Mouse (Mus musculus) urinary bladder, postnatal 10 days (tissue): ENCODE data around the gene 3830417A13Rik.

Experiments
- DNase-seq: peaks from one replicate; pipeline ENCODE4 v3.0.0; 2022; ENCODE audit warnings: low spot score

The 3830417A13Rik gene

DNA sequence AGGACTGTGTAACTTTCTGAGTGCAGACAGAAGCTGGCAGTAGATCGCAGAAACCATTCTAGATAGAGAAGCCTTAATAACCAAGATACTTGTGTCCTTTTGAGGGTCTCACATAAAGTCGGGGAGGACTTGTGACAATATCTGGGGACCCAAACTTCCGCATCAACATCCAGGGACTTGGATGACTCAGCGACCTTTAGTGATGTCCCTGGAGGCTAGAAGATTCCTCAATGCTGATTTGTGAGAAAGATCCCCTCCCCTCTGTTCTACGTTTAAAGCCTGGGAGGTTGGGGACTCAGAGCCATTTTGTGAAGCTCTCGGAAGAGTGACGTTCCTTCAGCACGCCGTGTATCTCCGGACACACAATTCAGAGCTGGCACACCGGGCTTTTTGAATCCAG, at the start of gene 3830417A13Rik:
Gene 3830417A13Rik (plus strand): TSS at position 301 of the 400 bp plus-strand sequence.
- DNase-seq: no peak

DNA sequence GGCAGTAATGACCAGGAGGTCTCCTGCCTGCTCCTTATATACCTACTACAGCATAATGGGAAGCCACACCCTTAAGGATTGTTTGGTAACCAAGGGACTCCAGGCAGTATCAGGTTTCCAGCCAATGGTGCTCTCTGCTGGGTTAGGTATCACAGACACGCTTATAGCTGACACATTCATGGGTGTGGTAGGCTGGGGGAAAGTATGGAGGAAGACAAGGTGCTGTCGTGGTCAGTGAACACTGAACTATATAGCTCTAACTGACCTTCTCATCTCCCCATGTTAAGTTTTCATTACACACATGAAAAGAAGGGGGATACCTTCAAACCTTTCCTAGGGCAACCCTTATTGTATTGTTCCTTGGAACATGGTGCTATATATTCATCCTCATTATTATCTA, 21.2 kb upstream of the 3830417A13Rik start, which contains the start of gene Gm6760:
Gene Gm6760 (minus strand): TSS at position 101 of the 400 bp plus-strand sequence.
- DNase-seq: no peak

DNA sequence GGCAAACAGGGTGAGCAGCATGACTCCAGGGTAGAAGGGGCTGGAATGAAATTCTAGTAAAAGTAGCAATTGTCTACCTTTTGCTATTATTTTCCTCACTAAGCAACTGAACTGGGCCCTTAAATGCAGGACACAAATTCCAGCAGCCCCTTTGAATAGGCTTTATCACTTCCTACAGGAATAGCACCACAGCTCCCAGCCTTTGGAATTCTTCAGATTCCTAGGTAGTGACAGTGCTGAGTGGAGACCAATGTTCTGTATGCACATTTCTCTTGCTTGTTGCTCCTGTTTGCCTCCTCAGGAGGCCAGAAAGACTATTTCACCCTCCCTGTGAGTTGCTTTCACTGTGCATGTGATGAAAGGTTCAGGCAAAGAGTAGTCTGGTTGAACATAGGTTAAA, 7.9 kb downstream of the 3830417A13Rik start:
- no peak for DNase-seq
